Mouse (Mus musculus): ENCODE results near the gene Asap2. TPM values are rescaled to one million over a fixed set of nuclear protein-coding genes. Genes with fewer than 3 reads are reported as not detected.

Gene Asap2
- polyA plus RNA-seq, 1 experiment from 2014 or later = 13.8 TPM

GRCm38 (mm10) chr12:21177123-21177698 is 187.0 kb downstream of the Asap2 start:
- peaks cover 50% of the 10 kb centered on the region for H3K36me3 ChIP-seq
- no peaks in the 10 kb centered on the region for H3K9me3 ChIP-seq
- H3K4me1 ChIP-seq (replicated peaks) = no peaks in the 10 kb centered on the region
- H3K27ac ChIP-seq = no peak overlapping the region
- no peak for DNase-seq (ENCODE audit: low spot score)
- H3K4me3 ChIP-seq = no peak overlapping the region
- H3K27me3 ChIP-seq (ENCODE audit: insufficient read depth, poor library complexity, severe bottlenecking) = no peaks in the 10 kb centered on the region

- Histone ChIP-seq H3K27me3 (ENCODE audit: insufficient read depth, poor library complexity, severe bottlenecking) (no peaks in the 10 kb centered on the region), H3K4me1 (replicated peaks) (0 out of 2 replicates have a peak, but pooled peaks cover 2% of the 10 kb centered on the region), H3K36me3 (peaks cover 45% of the 10 kb centered on the region), H3K4me3 (no peak overlapping the region), H3K27ac (no peak overlapping the region), H3K9me3 (no peaks in the 10 kb centered on the region)
- DNase-seq (ENCODE audit: low spot score) = no peak
- 86% methylated on average over 6 of the region's 6 CpGs for WGBS
These were observed 189.8 kb downstream of the Asap2 start for GRCm38 (mm10) chr12:21180091-21180490.

- DNase-seq (ENCODE audit: low spot score) = no peak
- Histone ChIP-seq H3K4me1 (replicated peaks) (0 out of 2 replicates have a peak, but pooled peaks cover 2% of the 10 kb centered on the region), H3K27me3 (ENCODE audit: insufficient read depth, poor library complexity, severe bottlenecking) (no peaks in the 10 kb centered on the region), H3K36me3 (peaks cover 53% of the 10 kb centered on the region; the same call in 1 of the 2 replicates), H3K9me3 (no peaks in the 10 kb centered on the region), H3K27ac (no peak overlapping the region), H3K4me3 (no peak overlapping the region)
- 91% methylated on average over 4 of the region's 4 CpGs for WGBS
These were observed 192.5 kb downstream of the Asap2 start for GRCm38 (mm10) chr12:21182786-21183185.

- Histone ChIP-seq H3K27me3 (ENCODE audit: insufficient read depth, poor library complexity, severe bottlenecking) (no peaks in the 10 kb centered on the region), H3K4me3 (no peak overlapping the region), H3K27ac (no peak overlapping the region), H3K9me3 (no peaks in the 10 kb centered on the region), H3K36me3 (peaks cover 55% of the 10 kb centered on the region), H3K4me1 (replicated peaks) (0 out of 2 replicates have a peak, but pooled peaks cover 2% of the 10 kb centered on the region)
- 83% methylated on average over 6 of the region's 6 CpGs for WGBS
- DNase-seq (ENCODE audit: low spot score) = no peak
These were observed 193.1 kb downstream of the Asap2 start for GRCm38 (mm10) chr12:21183321-21183720.

- no peaks in the 10 kb centered on the region for H3K9me3 ChIP-seq
- WGBS = 67% methylated on average over 1 of the region's 1 CpGs
- H3K36me3 ChIP-seq = peaks cover 61% of the 10 kb centered on the region
- 0 out of 2 replicates have a peak, but pooled peaks cover 2% of the 10 kb centered on the region for H3K4me1 ChIP-seq (replicated peaks)
- no peak for DNase-seq (ENCODE audit: low spot score)
- no peaks in the 10 kb centered on the region for H3K27me3 ChIP-seq (ENCODE audit: insufficient read depth, poor library complexity, severe bottlenecking)
- H3K27ac ChIP-seq = no peak overlapping the region
- no peak overlapping the region for H3K4me3 ChIP-seq
These were observed 195.9 kb downstream of the Asap2 start for GRCm38 (mm10) chr12:21186145-21186544.

GRCm38 (mm10) chr12:21188880-21189279 is 198.6 kb downstream of the Asap2 start:
- no peaks in the 10 kb centered on the region for H3K4me1 ChIP-seq (replicated peaks)
- peaks cover 72% of the 10 kb centered on the region for H3K36me3 ChIP-seq
- no peak for DNase-seq (ENCODE audit: low spot score)
- no peaks in the 10 kb centered on the region for H3K27me3 ChIP-seq (ENCODE audit: insufficient read depth, poor library complexity, severe bottlenecking)
- H3K9me3 ChIP-seq = no peaks in the 10 kb centered on the region
- H3K4me3 ChIP-seq = no peak overlapping the region
- H3K27ac ChIP-seq = no peak overlapping the region
- WGBS = 76% methylated on average over 4 of the region's 4 CpGs

GRCm38 (mm10) chr12:21191546-21191945 is 201.3 kb downstream of the Asap2 start:
- WGBS = 93% methylated on average over 2 of the region's 2 CpGs
- Histone ChIP-seq H3K36me3 (peaks cover 61% of the 10 kb centered on the region), H3K9me3 (no peaks in the 10 kb centered on the region), H3K27ac (no peak overlapping the region), H3K27me3 (ENCODE audit: insufficient read depth, poor library complexity, severe bottlenecking) (no peaks in the 10 kb centered on the region), H3K4me1 (replicated peaks) (no peaks in the 10 kb centered on the region), H3K4me3 (no peak overlapping the region)
- no peak for DNase-seq (ENCODE audit: low spot score)

- no peaks in the 10 kb centered on the region for H3K27me3 ChIP-seq (ENCODE audit: insufficient read depth, poor library complexity, severe bottlenecking)
- DNase-seq (ENCODE audit: low spot score) = no peak
- H3K4me3 ChIP-seq = no peak overlapping the region
- H3K36me3 ChIP-seq = peaks cover 52% of the 10 kb centered on the region
- peaks cover 15% of the 10 kb centered on the region for H3K4me1 ChIP-seq (replicated peaks)
- H3K9me3 ChIP-seq = no peaks in the 10 kb centered on the region
- 94% methylated on average over 3 of the region's 3 CpGs for WGBS
- no peak overlapping the region for H3K27ac ChIP-seq
These were observed 205.2 kb downstream of the Asap2 start for GRCm38 (mm10) chr12:21195497-21195896.

- no peak for DNase-seq (ENCODE audit: low spot score)
- Histone ChIP-seq H3K4me3 (no peak overlapping the region), H3K4me1 (replicated peaks) (peaks cover 15% of the 10 kb centered on the region), H3K9me3 (no peaks in the 10 kb centered on the region), H3K36me3 (peaks cover 51% of the 10 kb centered on the region), H3K27me3 (ENCODE audit: insufficient read depth, poor library complexity, severe bottlenecking) (no peaks in the 10 kb centered on the region), H3K27ac (no peak overlapping the region)
- WGBS = 92% methylated on average over 4 of the region's 4 CpGs
These were observed 206.2 kb downstream of the Asap2 start for GRCm38 (mm10) chr12:21196420-21196819.

GRCm38 (mm10) chr12:21200613-21201012 is 210.4 kb downstream of the Asap2 start:
- Histone ChIP-seq H3K9me3 (no peaks in the 10 kb centered on the region), H3K4me3 (no peak overlapping the region), H3K36me3 (peaks cover 83% of the 10 kb centered on the region), H3K4me1 (replicated peaks) (peaks cover 29% of the 10 kb centered on the region), H3K27me3 (ENCODE audit: insufficient read depth, poor library complexity, severe bottlenecking) (no peaks in the 10 kb centered on the region), H3K27ac (no peak overlapping the region)
- 94% methylated on average over 8 of the region's 8 CpGs for WGBS
- no peak for DNase-seq (ENCODE audit: low spot score)

- Histone ChIP-seq H3K9me3 (no peaks in the 10 kb centered on the region), H3K36me3 (peaks cover 85% of the 10 kb centered on the region), H3K4me1 (replicated peaks) (peaks cover 29% of the 10 kb centered on the region), H3K27me3 (ENCODE audit: insufficient read depth, poor library complexity, severe bottlenecking) (no peaks in the 10 kb centered on the region), H3K27ac (no peak overlapping the region), H3K4me3 (no peak overlapping the region)
- DNase-seq (ENCODE audit: low spot score) = no peak
- 85% methylated on average over 10 of the region's 10 CpGs for WGBS
These were observed 211.4 kb downstream of the Asap2 start for GRCm38 (mm10) chr12:21201485-21202269.

- H3K27me3 ChIP-seq (ENCODE audit: insufficient read depth, poor library complexity, severe bottlenecking) = no peaks in the 10 kb centered on the region
- peak; percentile 20 for DNase-seq (ENCODE audit: low spot score)
- H3K4me3 ChIP-seq = no peak overlapping the region
- no peak overlapping the region for H3K27ac ChIP-seq
- WGBS = 60% methylated on average over 11 of the region's 11 CpGs
- H3K9me3 ChIP-seq = no peaks in the 10 kb centered on the region
- H3K36me3 ChIP-seq = peaks cover 99% of the 10 kb centered on the region
- H3K4me1 ChIP-seq (replicated peaks) = peaks cover 14% of the 10 kb centered on the region
These were observed 214.5 kb downstream of the Asap2 start for GRCm38 (mm10) chr12:21204701-21205312.

- Histone ChIP-seq H3K4me1 (replicated peaks) (peaks cover 14% of the 10 kb centered on the region), H3K4me3 (no peak overlapping the region), H3K27ac (no peak overlapping the region), H3K27me3 (ENCODE audit: insufficient read depth, poor library complexity, severe bottlenecking) (no peaks in the 10 kb centered on the region), H3K36me3 (peaks cover 94% of the 10 kb centered on the region), H3K9me3 (no peaks in the 10 kb centered on the region)
- 94% methylated on average over 4 of the region's 4 CpGs for WGBS
- DNase-seq (ENCODE audit: low spot score) = no peak
These were observed 215.5 kb downstream of the Asap2 start for GRCm38 (mm10) chr12:21205799-21206198.
